Mouse (Mus musculus) right cerebral cortex, postnatal 10 days (tissue): ENCODE data around the gene Gfm2.

Source experiments
- DNase-seq, 2 experiments: peaks; one replicate each; pipeline ENCODE4 v3.0.0; 2021; ENCODE audit warnings: low spot score in 2 of 2

Gene Gfm2

GRCm38 (mm10) chr13:97187693-97188092, 50.0 kb downstream of the Gfm2 start:
- no peak for DNase-seq

GRCm38 (mm10) chr13:97192649-97193048, 54.9 kb downstream of the Gfm2 start:
- no peak for DNase-seq

GRCm38 (mm10) chr13:97193420-97193819, 55.7 kb downstream of the Gfm2 start:
- DNase-seq: peak; percentile 88 to 89

- DNase-seq: no peak
Observed at GRCm38 (mm10) chr13:97196186-97196924, 58.6 kb downstream of the Gfm2 start.

GRCm38 (mm10) chr13:97196925-97197218, 59.1 kb downstream of the Gfm2 start:
- DNase-seq: no peak

GRCm38 (mm10) chr13:97197932-97198562, 60.3 kb downstream of the Gfm2 start, which contains the start of gene Hexb:
Hexb (minus strand) TSS chr13:97198357.
- peak; percentile 92 for DNase-seq

- DNase-seq: no peak
Observed at GRCm38 (mm10) chr13:97199123-97199522, 61.4 kb downstream of the Gfm2 start.

- no peak for DNase-seq
Observed at GRCm38 (mm10) chr13:97201076-97201475, 63.3 kb downstream of the Gfm2 start.

- no peak for DNase-seq
Observed at GRCm38 (mm10) chr13:97201896-97202295, 64.2 kb downstream of the Gfm2 start.

GRCm38 (mm10) chr13:97205052-97205701, 67.4 kb downstream of the Gfm2 start:
- DNase-seq: peak; percentile 92 to 93

GRCm38 (mm10) chr13:97206046-97206445, 68.3 kb downstream of the Gfm2 start:
- DNase-seq: no peak

GRCm38 (mm10) chr13:97207472-97208111, 69.9 kb downstream of the Gfm2 start:
- no peak for DNase-seq

- no peak for DNase-seq
Observed at GRCm38 (mm10) chr13:97208112-97208478, 70.4 kb downstream of the Gfm2 start.

- DNase-seq: no peak
Observed at GRCm38 (mm10) chr13:97208500-97209010, 70.8 kb downstream of the Gfm2 start.

- DNase-seq: no peak
Observed at GRCm38 (mm10) chr13:97214583-97215268, 77.0 kb downstream of the Gfm2 start.

GRCm38 (mm10) chr13:97215563-97215962, 77.8 kb downstream of the Gfm2 start:
- no peak for DNase-seq

GRCm38 (mm10) chr13:97216196-97216595, 78.5 kb downstream of the Gfm2 start:
- no peak for DNase-seq

- DNase-seq: no peak
Observed at GRCm38 (mm10) chr13:97220022-97220421, 82.3 kb downstream of the Gfm2 start.

GRCm38 (mm10) chr13:97223856-97224255, 86.1 kb downstream of the Gfm2 start:
- DNase-seq: no peak

GRCm38 (mm10) chr13:97224341-97224982, 86.7 kb downstream of the Gfm2 start:
- no peak for DNase-seq

- no peak for DNase-seq
Observed at GRCm38 (mm10) chr13:97225130-97225529, 87.4 kb downstream of the Gfm2 start.
